Mouse (Mus musculus): ENCODE data around the gene Dnajc21.

DNA sequence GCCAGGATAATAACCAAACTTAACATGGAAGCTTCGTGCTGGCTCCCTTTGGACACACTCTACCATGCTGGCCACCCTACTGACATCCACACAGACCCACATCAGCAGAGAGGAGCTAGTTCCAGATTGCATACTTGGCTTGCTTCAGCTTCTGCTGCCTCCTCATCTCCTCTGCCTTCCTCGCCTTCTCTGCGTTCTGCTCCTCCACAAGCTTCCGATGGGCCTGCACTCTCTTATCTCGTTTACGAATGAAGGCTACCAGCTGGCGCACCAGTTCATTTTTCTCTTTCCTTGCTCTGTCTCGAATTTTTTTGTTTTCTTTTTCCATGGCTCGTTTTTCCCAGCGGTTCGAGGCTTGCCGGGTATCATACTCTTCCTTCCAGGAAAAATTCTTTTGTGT, 9.3 kb downstream of the Dnajc21 start:
- TF ChIP-seq CTCF (IDR thresholded peaks at IDR 0.05; ENCODE audit: control insufficient read depth, insufficient read depth, insufficient replicate concordance, low read depth, low read length) (no peak), POLR2A (IDR thresholded peaks at IDR 0.05; ENCODE audit: control insufficient read depth, low read depth, low read length) (no peak)

Data from testis, adult 2 months (tissue).